Mouse (Mus musculus): Measurements from ENCODE around the gene 1700007K13Rik.
"Not testable (repeated sequence)": the region's sequence is repeated elsewhere in the genome, so short reads cannot be mapped to it uniquely, and the experiment has no call there.

DNA sequence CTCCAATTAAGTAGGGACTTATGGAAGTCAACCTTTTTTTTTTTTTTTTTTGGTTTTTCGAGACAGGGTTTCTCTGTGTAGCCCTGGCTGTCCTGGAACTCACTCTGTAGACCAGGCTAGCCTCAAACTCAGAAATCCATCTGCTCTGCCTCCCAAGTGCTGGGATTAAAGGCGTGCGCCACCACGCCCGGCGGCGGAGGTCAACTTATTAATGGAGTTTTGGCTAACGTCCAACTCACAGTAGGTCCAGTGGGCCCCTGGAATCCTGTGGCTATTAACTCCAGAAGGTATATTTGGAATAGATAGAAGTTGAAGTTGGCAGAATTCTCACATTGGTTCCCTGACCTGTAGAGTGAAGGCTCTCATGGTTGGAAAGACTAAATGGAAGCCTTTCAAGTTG is 5.9 kb upstream of the 1700007K13Rik start:
- not testable (repeated sequence) for TF ChIP-seq CTCF (conservative IDR thresholded peaks at IDR 0.05; ENCODE audit: insufficient read depth, insufficient read length, low read depth, low read length); POLR2A (IDR thresholded peaks at IDR 0.05; ENCODE audit: low read depth, low read length)

All from kidney, adult 2 months (tissue).